Mouse (Mus musculus): ENCODE data around the gene Skp1a. TPM values are rescaled to one million over a fixed set of nuclear protein-coding genes. Genes with fewer than 3 reads are reported as not detected.

The Skp1a gene
- total RNA-seq, 1 experiment, result 317 TPM

DNA sequence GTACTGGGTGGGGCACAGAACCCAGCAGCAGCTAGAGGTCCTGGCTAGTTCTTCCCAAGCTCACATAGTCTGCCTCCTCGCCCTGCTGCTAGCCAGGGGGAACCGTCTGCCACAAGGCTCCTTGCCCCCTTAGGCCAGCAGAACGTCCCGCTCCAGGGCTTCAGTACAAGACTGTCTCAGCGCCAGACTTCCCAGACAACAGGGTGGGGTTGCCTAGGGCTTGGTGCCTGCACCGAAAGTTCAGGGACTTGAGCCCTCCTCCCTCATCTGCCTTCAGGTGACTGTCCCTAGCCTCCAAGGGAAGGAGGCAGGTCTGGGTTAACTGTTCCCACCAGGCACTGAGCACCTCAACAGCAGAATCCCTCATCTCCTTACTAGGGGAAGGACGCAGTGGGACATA is 33.1 kb downstream of the Skp1a start:
- Histone ChIP-seq H3K9ac (ENCODE audit: insufficient read depth, low read depth, low read length, poor library complexity, severe bottlenecking) (no peak overlapping the region), H3K36me3 (ENCODE audit: control insufficient read depth, insufficient read depth, low read length, poor library complexity, severe bottlenecking) (peaks cover 18% of the 10 kb centered on the region; the same call in 1 of the 2 replicates), H3K4me1 (ENCODE audit: control insufficient read depth in 2 of 2, insufficient read depth in 2 of 2, low read length in 2 of 2, poor library complexity in 1 of 2) (peaks cover 0 to 25% of the 10 kb centered on the region in 2 experiments; a peak in 1 of 4 replicates), H3K4me3 (ENCODE audit: insufficient read depth in 1 of 2, low read depth in 1 of 2, low read length in 2 of 2, poor library complexity in 1 of 2, severe bottlenecking in 1 of 2) (no peak overlapping the region), H3K27ac (ENCODE audit: insufficient read depth, low read depth, low read length, poor library complexity, severe bottlenecking) (no peak overlapping the region), H3K9me3 (ENCODE audit: control insufficient read depth, insufficient read depth, low read depth, low read length) (no peaks in the 10 kb centered on the region)
- in situ Hi-C loops (cut with MboI; ENCODE audit: low sequenced_read_pairs in 2 of 2, unreplicated experiment in 2 of 2), result no loop called here
- no peak for TF ChIP-seq MAFK (IDR thresholded peaks at IDR 0.05; ENCODE audit: insufficient read depth, low read depth, low read length)
- DNase-seq (ENCODE audit: low read depth, low spot score), result no peak

DNA sequence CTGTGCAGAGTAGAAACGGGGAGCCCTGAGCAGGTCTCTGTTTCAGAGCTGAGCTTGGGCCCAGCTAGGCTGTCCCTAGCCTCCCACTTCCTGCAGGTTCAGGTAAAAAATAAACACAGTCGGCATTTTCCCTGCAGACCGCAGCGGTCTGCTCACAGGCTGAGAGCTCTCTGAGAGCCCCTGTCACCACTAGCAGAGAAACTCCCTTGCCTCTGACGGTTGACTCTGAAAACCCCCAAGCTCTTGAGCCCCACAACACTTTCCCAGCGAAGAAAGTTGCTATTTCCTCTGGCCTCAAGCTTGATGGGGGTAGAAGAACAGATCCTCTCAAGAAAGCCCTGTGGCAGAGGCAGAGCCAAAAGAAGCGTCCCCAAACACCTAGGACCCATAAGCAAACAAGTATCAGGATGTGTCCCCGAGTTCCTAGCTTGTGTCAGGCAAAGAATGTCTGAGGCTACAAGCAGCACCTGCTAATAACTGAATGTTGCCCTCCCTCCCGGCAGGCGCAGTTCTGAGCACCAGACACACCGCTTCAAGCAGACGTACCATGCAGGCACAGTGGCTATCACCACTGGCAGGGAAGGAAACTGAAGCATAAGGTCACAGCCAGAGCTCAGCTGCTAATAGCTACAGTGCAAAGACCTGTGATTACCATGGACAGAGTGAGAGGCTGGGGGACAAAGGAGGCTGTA is 34.0 kb downstream of the Skp1a start:
- Histone ChIP-seq H3K36me3 (ENCODE audit: control insufficient read depth, insufficient read depth, low read length, poor library complexity, severe bottlenecking) (peaks cover 12% of the 10 kb centered on the region; the same call in 1 of the 2 replicates), H3K27ac (ENCODE audit: insufficient read depth, low read depth, low read length, poor library complexity, severe bottlenecking) (no peak overlapping the region), H3K4me3 (ENCODE audit: insufficient read depth in 1 of 2, low read depth in 1 of 2, low read length in 2 of 2, poor library complexity in 1 of 2, severe bottlenecking in 1 of 2) (no peak overlapping the region), H3K4me1 (ENCODE audit: control insufficient read depth in 2 of 2, insufficient read depth in 2 of 2, low read length in 2 of 2, poor library complexity in 1 of 2) (peaks cover 0 to 25% of the 10 kb centered on the region in 2 experiments; a peak in 1 of 4 replicates), H3K9ac (ENCODE audit: insufficient read depth, low read depth, low read length, poor library complexity, severe bottlenecking) (no peak overlapping the region), H3K9me3 (ENCODE audit: control insufficient read depth, insufficient read depth, low read depth, low read length) (no peaks in the 10 kb centered on the region)
- DNase-seq (ENCODE audit: low read depth, low spot score), result no peak
- TF ChIP-seq ZNF384 (IDR thresholded peaks at IDR 0.05; ENCODE audit: low read depth, low read length), result no peak
- in situ Hi-C loops (cut with MboI; ENCODE audit: low sequenced_read_pairs in 2 of 2, unreplicated experiment in 2 of 2), result no loop called here

- no peak overlapping the region for H3K9ac ChIP-seq (ENCODE audit: insufficient read depth, low read depth, low read length, poor library complexity, severe bottlenecking)
- in situ Hi-C loops (cut with MboI; ENCODE audit: low sequenced_read_pairs in 2 of 2, unreplicated experiment in 2 of 2), result no loop called here
- TF ChIP-seq ZC3H11A (IDR thresholded peaks at IDR 0.05; ENCODE audit: borderline replicate concordance, low read depth, low read length) (no peak), HCFC1 (IDR thresholded peaks at IDR 0.05; ENCODE audit: borderline replicate concordance, insufficient read depth, low read length) (no peak), ZNF384 (IDR thresholded peaks at IDR 0.05; ENCODE audit: low read depth, low read length) (no peak), MAFK (IDR thresholded peaks at IDR 0.05; ENCODE audit: insufficient read depth, low read depth, low read length) (no peak), CHD2 (IDR thresholded peaks at IDR 0.05; ENCODE audit: low read depth, low read length) (no peak)
These were observed 35.5 kb downstream of the Skp1a start for GRCm38 (mm10) chr11:52267271-52267670.

DNA sequence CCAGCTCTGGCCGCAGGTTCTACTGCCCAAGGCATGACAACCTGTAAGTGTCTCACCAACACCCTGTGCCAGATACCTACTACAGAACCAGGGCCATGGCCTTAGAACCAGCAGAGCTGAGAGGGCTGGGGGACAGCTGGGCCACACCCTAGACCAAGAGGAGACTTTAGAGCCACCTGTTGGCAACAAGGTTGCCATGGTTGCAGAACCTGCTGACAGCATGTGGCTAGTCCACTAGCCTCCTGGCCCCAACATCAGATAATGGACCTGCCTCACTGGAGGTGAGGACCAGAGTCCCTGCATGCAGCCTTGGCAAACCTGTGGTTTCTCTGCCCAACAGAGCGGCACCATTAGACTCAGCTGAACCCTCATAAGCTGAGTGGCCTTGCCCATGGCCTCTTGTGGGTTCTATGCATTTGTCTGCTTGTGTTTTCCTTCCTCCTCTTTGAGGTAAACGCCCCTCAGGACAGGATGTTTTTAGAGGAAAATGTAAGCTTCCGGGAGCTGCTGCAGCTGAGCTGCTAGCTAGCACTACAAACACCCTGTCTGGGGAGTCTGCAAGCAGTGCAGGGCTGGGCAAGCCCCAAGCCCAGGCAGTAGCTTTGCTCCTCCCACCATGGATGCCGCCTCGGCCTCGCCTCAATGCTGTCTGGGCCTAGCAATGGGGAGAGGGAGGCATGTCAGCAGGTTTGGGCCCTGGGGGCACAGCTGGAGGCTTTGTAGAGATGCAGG is 36.5 kb downstream of the Skp1a start:
- no peak overlapping the region for H3K4me3 ChIP-seq (ENCODE audit: insufficient read depth in 1 of 2, low read depth in 1 of 2, low read length in 2 of 2, poor library complexity in 1 of 2, severe bottlenecking in 1 of 2)
- TF ChIP-seq ZC3H11A (IDR thresholded peaks at IDR 0.05; ENCODE audit: borderline replicate concordance, low read depth, low read length) (no peak), CHD2 (IDR thresholded peaks at IDR 0.05; ENCODE audit: low read depth, low read length) (no peak), ZNF384 (IDR thresholded peaks at IDR 0.05; ENCODE audit: low read depth, low read length) (no peak), HCFC1 (IDR thresholded peaks at IDR 0.05; ENCODE audit: borderline replicate concordance, insufficient read depth, low read length) (no peak), MAFK (IDR thresholded peaks at IDR 0.05; ENCODE audit: insufficient read depth, low read depth, low read length) (no peak)
- H3K4me1 ChIP-seq (ENCODE audit: control insufficient read depth in 2 of 2, insufficient read depth in 2 of 2, low read length in 2 of 2, poor library complexity in 1 of 2), result peaks cover 0 to 16% of the 10 kb centered on the region in 2 experiments; a peak in 1 of 4 replicates
- H3K36me3 ChIP-seq (ENCODE audit: control insufficient read depth, insufficient read depth, low read length, poor library complexity, severe bottlenecking), result peaks cover 6% of the 10 kb centered on the region; the same call in 1 of the 2 replicates
- in situ Hi-C loops (cut with MboI; ENCODE audit: low sequenced_read_pairs in 2 of 2, unreplicated experiment in 2 of 2), result no loop called here
- no peak overlapping the region for H3K27ac ChIP-seq (ENCODE audit: insufficient read depth, low read depth, low read length, poor library complexity, severe bottlenecking)
- no peak for DNase-seq (ENCODE audit: low read depth, low spot score)
- no peaks in the 10 kb centered on the region for H3K9me3 ChIP-seq (ENCODE audit: control insufficient read depth, insufficient read depth, low read depth, low read length)
- H3K9ac ChIP-seq (ENCODE audit: insufficient read depth, low read depth, low read length, poor library complexity, severe bottlenecking), result no peak overlapping the region

More at GRCm38 (mm10) chr11:52267271-52267670, 35.5 kb downstream of the Skp1a start:
- no peaks in the 10 kb centered on the region for H3K9me3 ChIP-seq (ENCODE audit: control insufficient read depth, insufficient read depth, low read depth, low read length)
- H3K27ac ChIP-seq (ENCODE audit: insufficient read depth, low read depth, low read length, poor library complexity, severe bottlenecking), result no peak overlapping the region
- H3K4me3 ChIP-seq (ENCODE audit: insufficient read depth in 1 of 2, low read depth in 1 of 2, low read length in 2 of 2, poor library complexity in 1 of 2, severe bottlenecking in 1 of 2), result no peak overlapping the region
- H3K36me3 ChIP-seq (ENCODE audit: control insufficient read depth, insufficient read depth, low read length, poor library complexity, severe bottlenecking), result peaks cover 6% of the 10 kb centered on the region; the same call in 1 of the 2 replicates
- peaks cover 0 to 18% of the 10 kb centered on the region in 2 experiments; a peak in 1 of 4 replicates for H3K4me1 ChIP-seq (ENCODE audit: control insufficient read depth in 2 of 2, insufficient read depth in 2 of 2, low read length in 2 of 2, poor library complexity in 1 of 2)
- DNase-seq (ENCODE audit: low read depth, low spot score), result no peak
